Mouse (Mus musculus) 3134 (cell line): ENCODE measurements around the gene Rnh1.

ENCODE experiments used
- DNase-seq: peaks from one replicate; pipeline ENCODE4 v3.0.0-alpha.2; 2011; ENCODE audit warnings: low spot score; ENCODE audit not compliant: insufficient read length; ENCODE audit errors: extremely low read depth

The Rnh1 gene

DNA sequence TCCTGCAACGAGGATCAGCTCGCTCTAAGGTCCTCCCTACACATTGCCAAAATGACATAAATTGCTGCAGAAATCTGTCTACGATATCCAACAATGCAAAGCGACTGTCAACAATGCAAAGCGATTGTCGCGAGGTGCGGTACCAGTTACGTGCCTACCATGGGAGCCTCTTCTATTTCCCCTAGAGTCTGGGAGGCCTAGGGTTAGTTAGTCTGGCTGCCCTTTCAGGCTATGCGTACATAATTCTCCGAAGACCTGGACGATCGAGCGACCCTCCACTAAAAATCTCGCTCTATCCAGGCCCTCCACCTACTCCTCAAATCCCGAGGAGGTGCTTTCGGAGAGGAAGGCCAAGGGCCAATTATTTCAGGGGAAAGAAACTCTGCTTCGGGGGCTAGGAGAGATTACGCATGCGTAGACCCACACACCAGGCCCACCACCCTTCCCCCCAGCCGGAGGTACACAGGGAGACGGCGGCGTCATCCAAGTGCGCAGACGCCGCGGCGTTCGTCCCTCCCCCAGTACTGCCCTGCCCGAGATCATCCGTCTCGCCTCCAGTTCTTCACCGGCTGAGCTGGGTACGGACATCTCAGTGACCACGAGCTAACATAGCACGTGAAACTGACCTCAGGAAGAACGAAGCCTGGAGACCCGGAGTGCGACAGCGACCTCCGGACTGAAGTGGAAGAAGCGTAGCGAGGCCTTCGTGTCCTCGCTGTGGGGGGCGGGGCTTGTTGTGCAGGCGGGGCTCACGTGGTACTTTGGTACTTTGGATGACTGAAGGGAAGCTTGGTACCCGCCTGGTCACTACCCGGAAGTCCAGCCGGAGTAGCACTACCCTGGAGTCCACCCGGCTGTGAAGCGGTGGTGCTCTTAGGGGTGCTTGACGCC is at the start of gene Rnh1:
TSS of gene Rnh1 (minus strand) at position 742 of the 891 bp plus-strand sequence.
- DNase-seq: peak; percentile 94

GRCm38 (mm10) chr7:141222126-141222467 is 49.4 kb upstream of the Rnh1 start:
- no peak for DNase-seq

DNA sequence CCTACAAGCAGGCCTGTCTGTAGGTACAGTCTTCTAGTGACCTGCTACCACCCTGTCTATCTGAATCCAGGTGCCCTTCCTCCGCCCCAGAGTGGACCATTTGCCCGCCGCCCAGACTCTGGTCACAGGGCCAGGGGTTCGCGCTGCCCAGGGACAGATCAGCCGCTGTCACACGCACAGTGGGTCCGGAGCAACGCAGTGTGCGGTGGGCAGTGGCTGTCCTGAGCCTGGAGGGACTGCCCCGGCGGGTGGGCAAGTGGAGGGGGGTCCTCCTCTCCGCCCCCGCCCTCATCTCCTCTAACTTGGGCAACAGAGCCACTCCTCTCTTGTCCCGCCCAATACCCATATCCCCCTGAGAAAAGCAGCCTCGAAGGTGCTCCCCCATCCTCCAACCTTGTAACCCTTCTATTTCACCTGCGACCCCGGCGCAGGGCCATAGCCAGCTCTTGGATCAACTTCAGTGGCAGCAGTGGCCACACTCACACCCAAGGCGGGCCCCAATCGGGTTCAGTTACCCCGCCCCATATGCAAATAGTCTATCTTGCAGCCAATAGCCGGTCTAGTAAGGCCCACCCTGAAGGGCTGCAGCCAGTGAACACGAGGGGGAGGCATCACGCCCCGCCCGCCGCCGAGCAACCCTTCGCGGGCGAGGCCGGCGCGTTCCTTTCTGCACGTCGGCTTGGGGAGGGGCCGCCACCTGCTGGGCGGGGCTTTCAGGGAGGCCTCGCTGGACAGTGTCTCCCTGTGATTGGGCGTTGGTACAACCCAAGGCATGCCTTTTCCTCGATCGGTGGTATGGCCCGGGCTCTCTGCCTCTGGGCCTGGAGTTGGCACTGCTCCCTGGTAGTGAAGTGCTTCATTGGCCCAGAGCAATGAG is 48.8 kb upstream of the Rnh1 start:
- peak; percentile 99 for DNase-seq

DNA sequence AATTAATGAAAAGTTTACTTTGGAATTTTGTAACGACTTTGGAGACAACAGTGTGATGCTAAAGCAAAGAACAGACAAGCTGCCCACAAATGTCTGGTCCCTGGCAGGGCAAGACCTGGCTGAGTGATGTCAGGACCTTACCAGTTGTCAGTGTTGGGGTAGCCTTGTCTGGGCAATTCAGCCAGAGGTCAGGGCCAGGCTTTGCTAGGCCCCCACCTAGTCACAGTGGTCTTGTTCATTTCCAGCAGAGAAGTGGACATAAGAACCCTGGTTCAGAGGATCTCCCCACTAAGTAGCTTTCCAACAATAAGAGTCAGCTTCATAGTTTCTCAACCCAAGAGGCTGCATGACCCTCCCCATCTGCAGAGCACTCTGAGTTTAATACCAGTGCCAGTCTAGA is 47.7 kb upstream of the Rnh1 start:
- no peak for DNase-seq

GRCm38 (mm10) chr7:141219558-141220099 is 47.0 kb upstream of the Rnh1 start:
- no peak for DNase-seq

- no peak for DNase-seq
These were observed 46.0 kb upstream of the Rnh1 start for GRCm38 (mm10) chr7:141218557-141219133.

GRCm38 (mm10) chr7:141218141-141218540 is 45.5 kb upstream of the Rnh1 start:
- no peak for DNase-seq

- DNase-seq: peak; percentile 26
These were observed 44.8 kb upstream of the Rnh1 start for GRCm38 (mm10) chr7:141217343-141218013.

DNA sequence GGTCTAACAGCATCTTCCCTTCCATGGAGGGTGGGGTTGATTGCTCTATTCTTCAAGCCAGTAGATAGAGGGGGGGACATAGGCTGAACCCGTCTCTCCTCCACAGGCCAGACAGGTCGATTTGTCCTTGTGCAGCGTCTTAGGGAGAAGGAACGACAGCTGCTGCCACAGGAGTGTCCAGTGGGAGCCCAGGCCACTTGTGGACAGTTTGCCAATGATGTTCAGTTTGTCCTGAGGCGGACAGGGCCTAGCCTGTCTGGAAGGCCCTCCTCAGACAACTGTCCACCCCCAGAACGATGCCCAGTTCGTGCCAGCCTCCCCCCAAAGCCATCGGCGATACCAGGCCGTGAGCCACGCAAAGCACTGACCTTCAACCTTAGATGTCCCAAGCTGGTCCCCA is 44.2 kb upstream of the Rnh1 start:
- peak; percentile 26 for DNase-seq

- peak; percentile 92 for DNase-seq
These were observed 43.5 kb upstream of the Rnh1 start for GRCm38 (mm10) chr7:141215880-141216733.

DNA sequence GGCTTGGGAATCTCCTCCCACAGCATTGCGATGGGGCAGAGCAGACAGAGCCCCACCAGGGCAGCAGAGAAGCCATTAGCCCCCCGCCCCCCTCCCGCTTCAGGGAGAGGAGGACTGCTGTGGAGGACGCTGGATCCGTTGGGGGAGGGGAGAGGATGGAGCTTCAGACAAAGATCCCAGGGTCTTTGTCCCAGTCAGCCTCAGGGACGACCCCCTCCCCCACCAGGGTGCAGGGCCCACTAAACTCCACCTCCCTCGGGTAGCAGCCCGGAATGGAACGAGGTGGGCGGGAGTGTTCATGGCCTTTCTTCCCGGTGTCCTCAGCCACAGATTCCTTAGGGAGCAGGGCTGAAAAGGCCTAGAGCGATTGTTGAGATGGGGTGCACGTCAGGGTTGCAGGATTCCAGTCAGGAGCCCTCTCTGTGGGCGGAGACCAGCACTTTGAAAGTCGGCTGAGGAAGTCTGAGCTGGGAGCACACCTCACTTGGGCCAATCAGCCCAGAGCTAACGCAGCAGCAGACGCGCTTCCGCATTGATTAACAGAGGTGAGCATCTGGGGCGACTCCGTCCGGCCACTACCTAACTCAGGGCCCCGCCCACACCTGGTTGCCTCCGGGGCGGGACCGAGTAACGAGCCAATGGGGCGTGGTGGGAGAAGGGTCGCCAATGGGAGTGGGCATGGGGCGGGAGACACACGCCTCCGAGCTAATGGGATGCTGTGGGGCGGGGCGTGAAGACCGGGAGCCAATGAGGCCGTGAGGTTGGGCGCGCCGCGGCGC is 42.6 kb upstream of the Rnh1 start, which contains the start of gene Rassf7:
TSS of gene Rassf7 (plus strand) at position 760 of the 779 bp plus-strand sequence.
- peak; percentile 95 for DNase-seq

- no peak for DNase-seq
These were observed 41.7 kb upstream of the Rnh1 start for GRCm38 (mm10) chr7:141214310-141214709.

- no peak for DNase-seq
These were observed 41.1 kb upstream of the Rnh1 start, which contains the start of gene Lmntd2 for GRCm38 (mm10) chr7:141213605-141214235. TSS of gene Lmntd2 (minus strand) at chr7:141214080.

GRCm38 (mm10) chr7:141213133-141213532 is 40.5 kb upstream of the Rnh1 start:
- DNase-seq: no peak

GRCm38 (mm10) chr7:141210606-141211131 is 38.0 kb upstream of the Rnh1 start:
- DNase-seq: no peak

DNA sequence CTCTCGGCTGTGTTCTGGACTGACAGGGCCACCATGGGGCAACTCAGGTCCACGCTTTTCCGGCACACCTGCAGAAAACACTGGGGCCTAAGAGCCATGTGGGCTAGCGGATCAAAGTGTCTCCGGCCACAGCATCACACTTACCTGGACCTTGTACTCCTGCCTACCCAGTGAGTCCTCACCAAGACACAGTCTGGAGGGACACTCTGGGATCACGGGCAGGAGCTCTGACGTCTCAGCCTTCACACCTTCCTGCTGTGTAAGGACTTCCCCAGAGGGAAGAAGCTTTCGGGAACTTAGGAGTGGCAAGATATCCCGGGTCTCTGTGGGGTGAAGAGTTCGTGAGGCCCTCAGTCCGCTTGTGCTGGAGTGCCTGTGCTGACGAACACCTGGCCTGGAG is 37.5 kb upstream of the Rnh1 start:
- no peak for DNase-seq

GRCm38 (mm10) chr7:141209526-141209925 is 36.9 kb upstream of the Rnh1 start:
- DNase-seq: no peak
